Mouse (Mus musculus) erythroblast, adult 5-6 weeks (primary cell): ENCODE measurements at regions not wholly inside any gene's neighbourhood (a gene's known extent, or its start where the extent isn't known, plus 50 kb on each side); places are given as distances from the start of the nearest gene placed in this dataset.

Source experiments
- ATAC-seq: replicated peaks from 2 replicates; pipeline ENCODE4 v1.8.0; 2016; ENCODE audit warnings: moderate number of reproducible peaks, mild to moderate bottlenecking, moderate TSS enrichment, inconsistent platforms; ENCODE audit not compliant: poor library complexity, low FRiP score, severe bottlenecking

DNA sequence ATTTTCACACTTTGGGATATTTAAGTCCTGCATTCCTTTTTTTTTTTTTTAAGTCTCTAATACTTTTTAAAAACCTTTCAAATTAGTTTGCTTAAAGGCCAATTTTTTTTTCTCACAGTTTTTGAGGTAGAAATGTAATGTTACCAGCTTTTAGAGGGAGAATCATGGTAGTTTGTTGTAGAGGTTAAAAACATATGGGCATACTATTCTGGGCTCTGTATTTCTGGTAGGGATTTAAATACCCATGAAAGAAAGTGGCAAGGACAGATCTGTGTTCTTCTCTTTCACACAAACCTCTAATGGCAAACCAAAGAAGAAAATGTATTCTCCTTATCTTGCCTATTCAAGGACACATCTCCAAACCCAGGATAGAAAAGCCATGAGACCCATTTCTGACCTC lies 405.6 kb upstream of the Slc30a5 start:
- no peak for ATAC-seq

DNA sequence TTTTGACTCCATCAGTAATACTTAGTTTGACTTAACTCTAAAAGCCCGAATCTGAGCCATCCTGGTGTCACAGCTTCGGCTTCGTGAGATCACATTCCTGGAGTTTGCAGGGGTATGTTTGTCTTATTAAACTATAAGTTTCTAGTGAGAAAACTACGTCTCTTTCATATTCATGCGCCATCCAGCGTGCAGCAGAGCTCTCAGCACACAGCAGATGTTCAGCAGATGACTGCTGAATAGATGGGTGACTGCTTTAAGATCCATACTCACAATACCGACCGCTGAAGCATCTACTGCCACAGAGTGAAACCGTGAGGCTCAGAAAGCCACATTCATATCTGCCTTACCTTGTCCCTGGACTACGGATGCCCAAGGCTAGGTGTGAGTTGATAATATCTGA lies 403.8 kb upstream of the Slc30a5 start:
- no peak for ATAC-seq

DNA sequence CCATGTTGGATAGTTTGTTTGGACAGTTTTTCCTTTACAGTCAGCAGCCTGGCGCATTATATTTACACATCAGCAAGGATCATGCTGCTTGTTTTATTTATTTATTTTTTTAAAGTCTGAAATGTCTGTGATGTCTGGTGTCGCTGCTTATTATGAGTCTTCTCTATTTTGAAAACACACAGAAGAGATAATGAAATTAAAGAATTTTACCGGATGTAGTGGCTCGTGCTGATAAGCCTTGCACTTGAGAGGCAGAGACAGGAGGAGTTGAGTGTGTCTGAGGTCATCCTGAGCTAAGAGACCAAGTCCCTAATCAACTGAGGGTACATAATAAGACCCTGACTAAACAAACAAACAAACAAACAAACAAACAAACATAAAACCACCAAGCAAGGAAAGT lies 402.6 kb upstream of the Slc30a5 start:
- ATAC-seq = no peak

DNA sequence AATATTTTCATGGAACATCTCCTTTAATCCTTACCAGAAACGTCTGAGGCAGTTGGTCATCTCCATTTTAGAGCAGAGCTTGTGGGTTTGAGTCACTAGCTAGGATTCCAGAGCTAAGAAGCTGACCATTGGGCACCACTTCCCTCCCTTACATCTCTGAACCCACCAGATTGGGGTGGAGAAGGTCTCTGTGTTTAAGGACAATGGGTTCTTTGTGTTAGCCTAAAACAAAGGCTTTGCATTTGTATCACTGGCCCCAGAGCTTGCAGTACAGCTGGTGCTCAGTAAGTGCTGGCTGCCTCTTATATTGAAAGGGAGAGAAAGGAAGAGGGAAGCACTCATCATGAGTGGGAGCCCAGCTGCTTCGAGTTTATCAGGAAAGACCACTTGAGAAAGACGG lies 401.9 kb upstream of the Slc30a5 start:
- ATAC-seq = no peak

DNA sequence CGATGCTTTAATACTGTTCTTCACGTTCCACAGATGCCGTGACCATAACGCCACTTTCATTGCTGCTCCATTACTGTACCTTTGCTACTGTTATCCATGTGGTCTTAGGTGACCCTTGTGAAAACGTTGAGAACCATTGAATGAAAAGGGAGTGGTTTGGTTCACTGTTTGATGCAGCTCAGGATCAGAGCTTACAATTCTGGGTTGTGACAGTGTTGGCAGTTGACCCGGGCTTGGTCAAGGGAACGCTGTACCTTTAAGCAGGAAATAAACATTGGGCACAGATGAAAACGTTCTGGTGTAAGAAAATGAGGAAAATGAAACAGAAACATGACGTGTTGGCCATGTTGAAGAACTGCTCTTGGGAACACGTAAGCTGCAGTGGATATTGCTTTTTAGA lies 401.3 kb upstream of the Slc30a5 start:
- ATAC-seq = no peak

DNA sequence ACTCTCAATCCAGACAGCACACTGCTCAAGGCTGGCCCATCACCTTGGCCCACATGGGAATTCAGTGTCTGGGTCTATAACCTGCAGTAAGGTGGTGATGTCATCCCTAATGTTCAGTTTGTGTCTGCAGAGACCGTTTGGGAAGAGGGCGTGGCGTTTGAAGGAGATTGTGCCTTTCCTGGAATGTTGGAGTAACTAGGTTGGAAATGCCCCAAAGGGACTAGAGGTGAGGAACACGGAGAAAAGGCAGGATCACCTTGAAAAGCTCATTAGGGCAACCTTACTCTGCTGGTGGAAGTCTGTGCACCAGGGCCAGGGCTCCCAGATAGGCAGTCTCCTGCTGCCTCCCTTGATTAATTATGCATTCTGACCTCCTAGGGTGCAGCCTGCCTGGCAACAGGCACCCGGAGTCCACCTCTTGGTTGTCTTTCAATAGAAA lies 400.6 kb upstream of the Slc30a5 start:
- ATAC-seq = no peak

DNA sequence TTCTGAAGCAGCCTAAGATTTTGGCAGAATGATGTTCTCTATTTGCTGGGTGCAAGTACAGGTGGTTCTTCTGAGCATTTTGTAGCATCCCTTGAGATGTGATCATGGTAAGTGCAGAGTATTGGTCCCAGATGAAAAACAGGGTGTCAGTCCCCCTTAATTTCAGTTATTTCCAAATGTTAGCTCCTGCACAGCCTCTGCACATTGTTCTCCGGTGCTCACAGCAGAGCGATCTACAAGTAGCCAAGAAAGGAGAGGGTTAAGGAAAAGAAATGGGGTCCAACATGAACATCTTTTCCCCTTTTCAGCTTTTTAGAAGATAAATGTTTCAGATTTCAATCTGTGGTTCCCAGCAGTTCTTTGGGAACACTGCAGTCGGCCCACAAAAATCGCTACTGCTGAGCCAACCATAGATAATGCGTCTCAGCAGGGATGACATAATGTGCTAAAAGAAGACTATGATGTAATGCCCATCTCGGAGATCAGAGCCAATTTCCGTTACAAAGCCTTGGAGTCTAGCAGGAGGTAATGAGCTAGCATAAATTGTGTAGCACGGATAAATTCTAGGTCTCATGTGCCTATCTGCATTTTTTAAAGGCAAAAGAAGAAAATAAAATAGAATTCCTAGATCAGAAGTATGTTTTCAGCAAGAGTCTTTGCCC lies 400.1 kb upstream of the Slc30a5 start:
- ATAC-seq = no peak

DNA sequence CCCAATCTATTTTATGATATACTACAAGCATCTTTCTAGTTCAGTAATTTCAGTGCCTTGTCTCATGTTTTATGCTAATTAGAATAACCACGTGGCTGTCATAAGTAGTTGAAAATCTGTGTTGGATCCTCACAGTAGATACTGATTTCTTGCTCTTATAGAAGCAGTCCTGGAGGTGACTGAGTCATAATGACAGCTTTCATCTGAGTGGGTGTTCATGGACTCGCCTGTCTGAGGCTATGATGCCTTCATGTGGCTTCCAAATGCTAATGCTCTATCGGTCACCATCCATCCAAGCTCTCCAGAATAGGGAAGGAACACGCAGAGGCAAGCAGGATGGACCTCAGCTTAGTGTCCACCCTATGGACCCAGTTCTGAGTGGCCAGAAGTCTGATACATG lies 396.6 kb upstream of the Slc30a5 start:
- no peak for ATAC-seq

DNA sequence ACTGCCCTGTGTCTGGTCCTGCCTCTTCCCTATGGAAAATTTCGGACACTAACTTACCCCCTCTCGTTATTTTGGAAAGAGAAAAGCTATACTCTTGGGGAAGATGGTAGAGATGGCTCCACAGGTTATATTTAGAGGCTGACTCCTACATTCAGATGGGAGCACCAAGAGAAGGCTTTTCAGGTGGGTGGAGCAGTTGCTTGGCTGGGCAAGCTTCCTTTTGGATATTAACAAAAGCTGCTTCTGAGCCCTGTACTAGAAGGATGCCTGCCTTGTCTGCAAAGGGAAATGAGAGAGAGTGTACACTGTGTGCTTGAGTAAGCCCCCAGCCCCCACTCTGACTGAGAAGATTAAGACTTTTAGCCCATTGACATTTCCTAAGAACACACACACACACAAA lies 392.1 kb upstream of the Slc30a5 start:
- ATAC-seq = no peak

DNA sequence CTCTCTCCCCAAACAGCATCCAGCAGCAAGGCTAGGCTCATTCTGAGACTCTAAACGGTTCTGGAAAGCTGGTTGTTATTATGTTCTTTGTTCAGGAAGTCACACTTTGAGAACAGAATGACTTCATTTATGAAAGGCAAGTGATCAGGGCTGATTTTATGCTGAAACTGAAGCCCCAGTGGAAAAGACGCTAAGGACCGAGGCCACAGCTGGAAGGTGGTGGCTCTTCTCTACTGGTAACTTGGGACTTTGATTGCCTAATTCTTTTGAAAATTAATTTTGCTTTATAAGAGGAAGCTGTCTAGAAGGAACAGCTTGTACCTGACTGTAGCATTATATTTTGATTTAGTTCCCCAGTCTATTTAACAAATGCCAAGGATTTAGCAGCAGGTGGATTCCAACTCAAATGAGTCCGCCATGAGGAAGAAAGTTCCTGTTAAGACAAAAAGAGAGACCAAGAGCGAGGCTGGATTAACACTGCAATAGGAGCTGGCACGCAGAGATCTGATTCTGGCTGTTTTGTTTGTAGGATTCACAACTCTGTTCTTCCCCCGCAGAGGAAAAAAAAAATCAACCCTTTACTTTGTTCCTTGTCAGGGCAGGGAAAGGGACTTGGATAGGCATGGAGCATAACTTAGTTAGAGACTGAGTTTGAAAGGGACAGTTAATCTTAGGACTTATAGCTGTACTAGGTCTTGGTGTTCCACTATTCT lies 388.3 kb upstream of the Slc30a5 start:
- no peak for ATAC-seq

DNA sequence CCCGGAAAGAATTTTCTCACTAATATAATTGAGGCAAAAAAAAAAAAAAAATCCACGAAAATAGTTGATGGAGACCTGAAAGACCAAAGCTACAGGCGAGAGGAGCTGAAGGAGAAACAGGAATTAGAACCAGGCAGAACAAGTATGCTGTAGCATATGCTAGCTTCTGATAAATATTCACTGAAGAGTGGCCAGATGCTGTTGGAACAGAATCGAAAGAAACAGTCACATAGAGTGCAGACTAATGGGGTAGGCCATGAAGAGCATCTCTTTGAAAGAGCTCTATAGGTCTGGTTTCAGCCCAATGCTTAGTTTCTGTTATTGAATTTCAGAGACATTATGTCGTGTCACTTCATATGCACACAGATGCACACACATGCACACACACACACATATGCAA lies 386.3 kb upstream of the Slc30a5 start:
- ATAC-seq = no peak

DNA sequence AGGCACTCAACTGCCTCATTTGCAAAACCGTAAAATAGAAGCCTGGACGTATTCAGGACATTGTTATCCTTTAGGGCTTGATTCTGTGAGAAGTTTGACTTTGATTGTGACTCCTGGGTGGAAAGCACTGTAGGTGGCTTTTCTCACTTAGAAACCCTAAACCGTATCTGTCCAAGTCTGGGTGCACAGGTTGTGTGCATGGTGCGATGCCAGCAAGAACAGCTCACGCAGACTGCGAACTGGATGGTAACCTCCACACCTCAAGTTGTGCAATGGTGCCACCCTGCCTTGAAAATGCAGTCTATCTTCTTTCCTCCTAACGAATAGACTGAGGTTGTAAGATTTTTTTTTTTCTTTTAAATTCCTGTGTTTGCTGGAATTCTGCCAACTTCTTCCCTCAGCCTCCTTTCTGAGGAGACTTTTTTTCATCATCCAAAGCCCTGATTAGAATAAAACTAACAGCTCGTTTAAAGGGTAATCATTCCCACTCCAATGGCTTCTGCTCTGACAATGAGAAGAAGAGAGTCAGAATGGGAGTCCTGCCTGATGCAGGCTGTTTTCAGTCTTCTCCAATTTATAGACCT lies 383.8 kb upstream of the Slc30a5 start:
- no peak for ATAC-seq

DNA sequence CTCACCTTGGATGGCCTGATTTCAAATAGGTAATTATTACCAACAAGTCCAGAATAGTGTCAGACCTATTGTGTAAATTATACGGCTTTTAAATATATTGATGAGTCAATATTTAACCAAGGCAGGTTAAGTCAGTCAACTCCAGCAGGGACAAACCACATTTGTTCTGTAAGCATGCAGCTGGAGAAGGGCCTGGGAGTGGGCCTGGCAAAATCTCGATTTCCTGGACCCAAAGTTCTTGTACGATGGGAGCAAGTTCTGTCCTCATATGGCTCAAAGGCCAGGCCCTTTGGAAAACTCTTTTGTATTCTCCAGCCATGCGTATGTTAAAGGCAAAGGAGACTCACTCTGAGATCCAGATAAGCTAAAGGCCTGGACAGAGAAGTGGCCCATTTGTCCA lies 383.2 kb upstream of the Slc30a5 start:
- no peak for ATAC-seq

DNA sequence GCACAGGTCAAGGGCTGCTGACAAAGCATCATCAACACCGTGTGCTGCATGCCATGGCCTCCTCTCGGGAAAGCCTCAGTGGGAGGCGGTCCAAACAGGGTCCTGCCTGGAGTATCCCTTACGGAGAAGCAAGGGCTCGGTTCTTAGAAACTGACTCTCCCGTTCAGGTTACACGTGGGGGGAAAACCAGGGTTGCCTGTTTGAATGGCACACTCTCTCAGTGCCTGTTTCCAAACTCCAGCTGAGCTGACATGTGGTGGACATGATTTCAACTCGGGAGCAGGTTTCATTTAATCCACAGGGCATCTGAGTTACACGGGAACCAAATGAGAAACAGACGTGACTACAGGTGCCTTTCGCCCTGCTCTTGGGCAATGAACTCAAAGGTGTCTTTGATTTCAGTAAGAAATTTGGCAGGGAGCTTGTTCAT lies 382.6 kb upstream of the Slc30a5 start:
- ATAC-seq = no peak

DNA sequence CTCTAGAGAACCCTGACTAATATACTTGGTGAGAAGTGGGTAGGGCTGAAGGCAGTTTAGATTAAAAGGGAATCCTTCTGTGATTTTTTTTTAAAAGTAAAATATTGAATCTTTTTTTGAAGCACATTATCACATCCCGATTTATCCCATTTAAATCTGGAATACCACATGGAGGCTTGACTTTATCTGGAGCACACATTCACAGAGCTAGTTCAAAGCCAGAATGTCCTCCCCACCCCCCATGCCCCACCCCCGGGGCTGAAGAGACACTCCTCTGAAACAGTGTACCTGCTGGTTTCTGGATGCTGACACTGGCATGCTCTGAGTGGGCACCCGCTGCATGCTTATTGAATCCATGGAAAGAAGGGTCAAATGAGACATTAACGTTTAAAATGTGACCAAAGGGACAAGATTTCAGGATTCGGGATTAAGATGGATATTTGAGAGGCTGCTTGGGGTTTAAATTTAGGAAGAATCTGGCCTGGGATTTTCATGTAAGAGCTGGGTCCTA lies 382.0 kb upstream of the Slc30a5 start:
- ATAC-seq = no peak

DNA sequence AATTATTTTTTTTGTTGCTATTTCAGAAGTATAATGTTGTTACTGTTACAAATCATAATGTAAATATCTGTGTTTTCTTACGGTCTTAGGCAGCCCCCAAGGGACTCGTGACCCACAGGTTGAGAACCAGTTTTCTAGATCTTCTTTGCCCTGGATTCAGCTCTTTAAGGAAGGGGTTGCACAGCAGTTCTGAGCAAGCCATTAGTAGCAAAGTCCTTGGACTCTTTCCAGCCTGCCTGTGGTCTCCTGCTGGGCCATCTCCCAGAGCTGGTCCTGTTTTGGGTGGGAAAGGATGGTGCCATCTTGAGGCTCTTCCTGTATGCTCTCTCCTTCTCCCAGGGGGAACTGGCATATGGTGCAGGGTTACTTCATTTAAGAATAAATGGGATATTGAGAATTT lies 380.9 kb upstream of the Slc30a5 start:
- ATAC-seq = no peak

DNA sequence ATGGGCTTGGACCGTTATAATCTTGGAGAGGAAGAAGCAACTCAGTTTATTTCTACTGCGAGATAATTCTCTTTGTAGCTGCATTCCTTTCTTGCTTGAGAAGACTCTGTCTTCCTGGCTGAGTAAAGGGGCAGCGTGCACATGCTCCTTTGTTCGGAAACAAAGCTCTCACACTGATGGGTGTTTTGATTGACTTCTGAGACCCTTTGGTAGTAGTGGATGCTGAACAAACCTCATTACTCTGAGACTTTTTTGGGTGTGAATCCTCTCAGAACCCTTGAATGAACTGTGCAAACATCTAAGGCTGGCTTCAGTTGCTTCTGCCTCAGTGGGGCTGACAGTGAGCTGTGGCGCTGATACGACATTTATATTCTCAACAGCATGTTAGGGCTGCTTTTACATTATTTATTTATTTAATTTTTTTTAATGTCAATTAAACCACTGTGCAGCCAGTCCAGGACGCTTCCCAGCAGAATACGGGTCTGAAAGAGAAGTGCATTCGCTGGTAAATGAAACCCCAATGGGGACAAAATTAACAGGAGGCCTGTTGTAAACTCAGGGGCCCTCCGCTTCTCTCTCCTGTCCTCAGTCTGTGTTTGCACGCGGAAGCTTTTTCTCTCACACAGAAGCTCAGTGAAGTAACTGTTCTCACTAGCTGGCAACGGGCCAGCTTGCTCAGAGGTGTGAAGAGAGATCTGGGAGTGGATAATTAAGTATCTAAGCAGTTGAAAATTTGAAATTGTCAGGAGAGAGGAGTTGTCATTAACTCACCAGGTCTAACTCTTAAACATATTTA lies 380.1 kb upstream of the Slc30a5 start:
- ATAC-seq = no peak

DNA sequence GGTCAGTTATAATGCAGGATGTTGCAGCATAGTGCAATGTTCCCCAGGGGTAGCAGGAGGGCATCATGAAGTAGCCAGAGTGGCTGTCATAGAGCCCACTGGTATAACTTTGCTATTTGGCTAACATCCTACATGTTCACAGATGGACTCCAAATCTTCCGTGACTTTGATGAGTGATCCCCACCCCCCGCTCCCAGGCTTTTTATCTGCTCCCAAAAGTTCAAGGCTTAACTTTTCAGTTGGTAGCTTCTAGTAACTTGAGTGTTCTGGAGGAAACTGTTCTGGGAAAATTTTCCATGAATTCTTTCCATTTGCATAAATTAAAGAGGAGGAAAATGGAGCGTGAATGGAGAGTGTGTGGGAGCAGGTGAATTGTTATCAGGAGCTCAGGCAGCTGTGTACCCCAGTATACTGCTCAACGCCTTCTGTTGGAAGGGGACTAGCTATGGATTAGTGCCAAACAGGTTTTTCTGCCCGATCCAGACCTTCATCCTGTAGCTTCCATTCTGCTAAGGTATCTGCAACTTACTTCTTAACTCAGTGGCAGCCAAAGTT lies 379.2 kb upstream of the Slc30a5 start:
- no peak for ATAC-seq

DNA sequence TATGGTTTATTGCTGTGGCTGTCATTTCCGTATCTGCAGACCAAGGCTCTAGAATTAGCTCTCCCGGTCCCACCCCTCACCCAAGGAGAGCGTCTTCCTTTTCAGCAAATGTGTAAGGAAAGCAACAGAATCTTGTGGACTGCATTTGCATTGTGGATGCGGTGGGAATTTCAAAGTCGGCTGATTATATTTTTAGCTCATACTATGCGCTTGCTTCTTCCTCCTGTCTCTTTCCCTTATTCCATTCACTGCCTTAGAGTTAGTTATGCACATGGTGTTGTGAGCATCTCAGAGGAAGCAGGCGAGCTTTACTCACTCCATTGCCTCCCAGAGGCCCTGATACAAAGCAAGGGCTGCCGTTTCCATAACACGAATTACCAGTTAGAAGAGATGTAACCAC lies 375.6 kb upstream of the Slc30a5 start:
- ATAC-seq = no peak

DNA sequence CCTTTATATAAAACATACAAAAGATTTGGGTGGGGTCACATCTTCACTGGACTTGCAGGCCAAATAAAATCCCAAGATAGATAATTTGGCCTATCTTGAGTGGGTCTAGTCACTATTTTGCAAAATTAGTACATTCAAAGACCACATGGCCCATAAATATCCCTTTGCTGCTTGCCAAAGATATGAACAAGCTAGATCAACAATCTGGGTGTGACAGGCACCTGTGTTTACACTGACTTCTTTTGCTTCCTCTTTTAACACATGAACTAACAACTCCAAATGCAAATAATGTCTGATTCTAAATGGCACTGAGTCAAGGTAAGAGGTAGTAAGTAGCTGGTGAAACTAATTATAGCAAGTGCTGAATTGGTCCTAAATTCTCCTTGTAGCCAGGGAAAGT lies 370.2 kb upstream of the Slc30a5 start:
- ATAC-seq = no peak
